Mouse (Mus musculus) liver, postnatal 0 days (tissue): ENCODE measurements around the gene Dnajc28.

Experiments
- CTCF ChIP-seq: sonication (generic); IDR thresholded peaks from 2 replicates; pipeline ENCODE4 v1.5.1; 2016; ENCODE audit warnings: antibody characterized with exemption, low read depth
- EP300 ChIP-seq: IDR thresholded peaks from 2 replicates; pipeline ENCODE4 v1.6.1; 2016; ENCODE audit warnings: antibody characterized with exemption, low read depth, mild to moderate bottlenecking

- TF ChIP-seq CTCF, result no peak
- TF ChIP-seq EP300, result no peak
These were observed 33.2 kb downstream of the Dnajc28 start for GRCm38 (mm10) chr16:91585617-91586016.
